Mouse (Mus musculus) adrenal gland, adult 8-10 months (tissue): ENCODE measurements at regions not wholly inside any gene's neighbourhood (a gene's known extent, or its start where the extent isn't known, plus 50 kb on each side); places are given as distances from the start of the nearest gene placed in this dataset.

Experiments used
- DNase-seq: peaks from one replicate; pipeline ENCODE4 v3.0.0; 2022

- DNase-seq, result no peak
These were observed 89.1 kb upstream of the Chl1 start for GRCm38 (mm10) chr6:103421013-103421933.

DNA sequence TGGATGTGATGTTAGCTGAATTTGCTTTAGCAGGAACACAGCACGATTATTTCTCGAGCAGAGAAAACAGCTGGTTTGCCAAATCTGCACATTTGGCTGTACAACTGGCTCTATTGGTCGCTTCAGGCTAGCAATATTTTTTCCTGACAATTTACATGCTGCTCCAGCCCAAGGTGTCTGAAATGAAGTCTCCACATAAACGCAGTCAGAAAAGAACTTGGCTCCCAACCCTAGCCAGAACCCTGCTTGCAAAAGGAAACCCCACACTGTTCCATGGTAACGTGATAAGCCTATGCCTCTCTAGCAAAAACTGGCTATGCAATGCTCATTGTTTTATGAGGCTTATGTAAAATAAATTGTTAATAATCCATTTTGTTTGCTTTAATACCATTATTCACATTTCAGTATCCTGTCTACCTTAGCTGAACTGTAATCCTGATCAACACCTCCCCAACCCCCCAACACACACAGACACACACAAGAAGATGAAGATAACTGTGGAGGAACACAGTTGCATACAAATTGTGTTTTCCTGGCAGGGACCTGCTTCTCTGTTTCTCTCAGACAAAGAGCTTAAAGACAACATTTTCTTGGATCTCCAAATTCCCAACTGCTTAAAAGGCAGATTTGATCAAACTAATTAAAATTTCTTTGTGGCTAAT, 79.3 kb upstream of the Chl1 start:
- DNase-seq, result no peak

- DNase-seq, result no peak
These were observed 78.8 kb upstream of the Chl1 start for GRCm38 (mm10) chr6:103431595-103431957.
